Mouse (Mus musculus) olfactory bulb, adult 2 months (tissue): ENCODE measurements around the gene Dgka. TPM values are rescaled to one million over a fixed set of nuclear protein-coding genes. Genes with fewer than 3 reads are reported as not detected.

Experiments used
- H3K27ac ChIP-seq: fragments of 200-500 bp; 2 replicates; pipeline ENCODE4 v1.5.1; 2012; ENCODE audit warnings: low read depth, low read length; ENCODE audit not compliant: insufficient read depth
- H3K4me1 ChIP-seq: fragments of 200-500 bp; 2 replicates; pipeline ENCODE4 v1.6.1; 2012; ENCODE audit warnings: low read length; ENCODE audit not compliant: control insufficient read depth, insufficient read depth
- H3K4me3 ChIP-seq: fragments of 200-500 bp; 2 replicates; pipeline ENCODE4 v1.5.1; 2012; ENCODE audit warnings: mild to moderate bottlenecking, low read depth, low read length, moderate library complexity; ENCODE audit not compliant: insufficient read depth
- CTCF ChIP-seq: fragments of 200-500 bp; IDR thresholded peaks from 2 replicates; pipeline ENCODE4 v1.5.1; 2012; ENCODE audit warnings: low read depth, mild to moderate bottlenecking, low read length, moderate library complexity; ENCODE audit not compliant: insufficient read depth
- POLR2A ChIP-seq: fragments of 200-500 bp; IDR thresholded peaks from 2 replicates; pipeline ENCODE4 v1.6.1; 2012; ENCODE audit warnings: mild to moderate bottlenecking, low read depth, low read length, moderate library complexity; ENCODE audit not compliant: insufficient read depth
- WGBS: fragments of 180-500 bp; shearing (Covaris S2); methylation state at CpG from one replicate; pipeline ENCODE4 v1.1.7; 2018; 5-methylcytosine and 5-hydroxymethylcytosine counted together
- polyA plus RNA-seq: library from polyadenylated mRNA; stranded (reverse); fragments of >200 nt; gene quantifications from 2 replicates; pipeline ENCODE4 v1.2.4, GENCODE M21; 2012; ENCODE audit warnings: low replicate concordance; ENCODE audit not compliant: missing spikeins, insufficient read depth, insufficient read length

Dgka gene
- polyA plus RNA-seq, 1 experiment, result not detected

DNA sequence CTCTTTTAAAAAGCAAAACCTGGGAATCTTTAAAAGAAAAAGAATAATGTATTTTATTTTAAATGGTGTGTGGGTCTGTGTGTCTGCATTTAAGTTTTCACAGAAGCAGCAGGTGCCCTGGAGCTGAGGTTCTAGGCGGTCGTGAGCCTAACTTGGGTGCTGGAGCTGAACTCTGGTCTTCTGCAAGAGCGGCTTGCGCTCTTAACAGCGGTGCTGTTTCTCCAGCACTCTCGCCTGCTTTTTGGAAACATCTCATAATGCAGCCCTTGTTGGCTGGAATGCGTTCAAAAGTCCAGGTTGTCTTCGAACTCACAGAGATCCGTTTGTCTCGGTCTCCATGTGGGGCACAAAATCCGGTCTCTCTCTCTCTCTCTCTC, 39.4 kb downstream of the Dgka start:
- TF ChIP-seq POLR2A, result no peak
- no peak for TF ChIP-seq CTCF
- Histone ChIP-seq H3K27ac (no peak overlapping the region), H3K4me1 (peaks cover 9% of the 10 kb centered on the region), H3K4me3 (peak overlapping the region; percentile 64)
- 7% methylated on average over 11 of the region's 11 CpGs for WGBS

DNA sequence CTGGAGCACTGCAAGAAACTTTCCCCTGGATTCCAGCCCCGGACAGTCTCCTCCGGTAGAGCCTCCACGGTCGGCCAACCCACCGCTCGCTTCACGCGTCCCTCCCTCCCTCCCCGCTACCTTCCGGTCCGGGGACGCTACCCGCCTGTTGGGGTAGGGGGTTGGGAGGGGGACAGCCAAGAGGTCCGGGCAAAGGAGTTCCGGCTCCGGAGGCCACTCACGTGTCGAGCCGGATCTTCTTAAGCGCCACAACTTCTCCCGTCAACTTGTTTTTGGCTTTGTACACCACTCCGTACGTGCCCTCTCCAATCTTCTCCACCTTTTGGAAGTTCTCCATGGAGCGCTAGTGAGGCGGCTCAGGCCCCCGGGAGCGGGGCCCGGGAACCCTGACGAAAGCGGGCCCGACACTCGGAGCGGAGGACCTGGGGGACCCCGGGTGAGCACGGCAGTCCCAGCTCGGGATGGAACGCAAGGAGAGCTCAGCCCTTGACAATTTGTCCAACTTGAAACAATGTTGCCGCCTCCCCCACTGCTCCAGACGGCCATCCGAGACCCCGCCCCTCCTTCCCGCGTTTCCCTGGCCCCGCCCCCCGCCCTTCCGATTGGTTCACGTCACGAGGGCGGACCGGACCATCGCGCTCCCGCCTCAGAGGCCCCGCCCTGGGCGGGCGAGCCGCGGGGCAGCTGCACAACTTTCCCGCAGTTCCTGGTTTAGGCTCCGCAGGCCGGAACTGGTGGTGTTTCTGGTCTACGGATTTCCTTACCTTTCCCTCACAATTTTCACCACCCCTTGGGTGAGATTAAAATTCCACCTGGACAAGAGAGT, 40.0 kb downstream of the Dgka start, which contains the start of gene Cdk2:
Cdk2 (minus strand) TSS at position 541 of the 826 bp plus-strand sequence.
- TF ChIP-seq CTCF (no peak), POLR2A (no peak)
- under 1% methylated on average over 62 of the region's 62 CpGs for WGBS
- Histone ChIP-seq H3K4me1 (peaks cover 9% of the 10 kb centered on the region), H3K4me3 (peak within 1 kb of the TSS; percentile 64), H3K27ac (no peak within 1 kb of the TSS)

DNA sequence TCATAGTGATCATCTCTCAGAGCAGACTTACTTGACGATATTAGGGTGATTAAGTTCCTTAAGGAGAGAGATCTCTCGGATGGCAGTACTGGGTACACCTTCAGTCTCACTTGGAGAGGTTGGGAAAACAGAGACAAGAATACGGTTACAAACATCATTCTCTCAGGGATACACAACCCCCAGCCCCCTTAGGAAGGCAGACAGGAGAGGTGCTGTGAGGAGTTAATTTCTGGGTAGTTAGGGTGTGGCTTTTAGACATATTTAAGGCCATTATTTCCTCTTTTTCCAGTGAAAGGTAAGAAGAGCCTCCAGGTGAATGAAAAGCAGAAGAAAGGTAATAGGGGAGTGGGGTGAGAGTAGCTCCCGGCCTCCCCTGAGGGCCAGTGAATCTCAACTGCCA, 40.8 kb downstream of the Dgka start, which contains the start of gene Pmel:
Pmel (plus strand) TSS at position 301 of the 400 bp plus-strand sequence.
- WGBS, result 38% methylated on average over 4 of the region's 4 CpGs
- TF ChIP-seq CTCF (no peak), POLR2A (no peak)
- peak within 1 kb of the TSS; percentile 64 for H3K4me3 ChIP-seq
- H3K27ac ChIP-seq, result no peak within 1 kb of the TSS
- H3K4me1 ChIP-seq, result peaks cover 9% of the 10 kb centered on the region

DNA sequence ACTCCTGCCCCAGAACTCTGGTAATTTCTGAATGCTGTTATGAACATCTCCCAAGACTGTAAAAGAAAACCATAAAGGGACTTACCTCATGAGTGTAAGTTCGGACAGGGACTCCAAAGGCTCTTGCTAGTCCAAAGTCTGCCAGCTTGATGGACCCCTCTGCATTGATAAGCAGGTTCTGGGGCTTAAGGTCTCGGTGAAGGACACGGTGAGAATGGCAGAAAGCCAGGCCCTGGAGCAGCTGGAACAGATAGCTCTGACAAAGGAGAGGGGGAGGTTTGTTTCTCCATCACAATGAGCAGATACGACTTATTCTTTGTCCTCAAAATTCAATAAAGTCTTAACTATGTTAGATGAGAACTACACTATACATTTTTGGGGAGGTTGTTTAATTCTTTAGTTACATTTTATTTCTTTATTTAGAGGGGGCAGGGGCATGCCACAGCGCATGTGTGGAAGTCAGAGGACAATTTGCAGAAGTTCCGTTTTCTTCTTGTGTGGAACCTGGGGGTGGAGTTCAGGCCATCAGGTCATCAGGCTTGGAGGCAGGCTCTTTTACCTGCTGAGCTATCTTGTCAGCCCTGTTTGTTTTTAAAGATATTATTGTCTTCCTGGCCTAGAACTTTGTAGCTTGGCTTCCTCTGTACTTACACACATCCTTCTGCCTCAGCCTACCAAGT, 42.2 kb downstream of the Dgka start:
- H3K4me1 ChIP-seq, result peaks cover 9% of the 10 kb centered on the region
- 72% methylated on average over 6 of the region's 6 CpGs for WGBS
- TF ChIP-seq CTCF (no peak), POLR2A (no peak)
- H3K4me3 ChIP-seq, result no peak overlapping the region
- H3K27ac ChIP-seq, result no peak overlapping the region

DNA sequence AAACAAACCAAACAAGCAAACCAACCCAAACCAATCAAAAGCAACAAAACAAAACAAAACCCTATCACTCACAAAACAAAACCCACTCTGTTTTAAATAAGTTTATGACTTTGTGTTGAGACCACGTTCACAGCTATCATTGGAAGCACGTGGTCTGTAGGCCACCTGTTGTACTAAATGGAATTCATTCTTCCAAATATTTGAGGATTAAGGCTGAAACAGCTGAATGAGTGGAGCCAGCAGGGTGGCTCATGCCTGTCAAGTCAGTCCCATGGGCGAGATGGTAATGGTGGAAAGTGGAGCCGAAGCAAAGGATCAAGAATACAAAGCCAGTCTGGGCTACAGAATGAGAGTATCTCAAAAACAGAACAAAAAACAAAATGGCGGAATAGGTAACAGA, 43.9 kb downstream of the Dgka start:
- Histone ChIP-seq H3K4me1 (peaks cover 11% of the 10 kb centered on the region), H3K4me3 (no peak overlapping the region), H3K27ac (no peak overlapping the region)
- WGBS, result 87% methylated on average over 5 of the region's 5 CpGs
- TF ChIP-seq POLR2A (no peak), CTCF (no peak)

DNA sequence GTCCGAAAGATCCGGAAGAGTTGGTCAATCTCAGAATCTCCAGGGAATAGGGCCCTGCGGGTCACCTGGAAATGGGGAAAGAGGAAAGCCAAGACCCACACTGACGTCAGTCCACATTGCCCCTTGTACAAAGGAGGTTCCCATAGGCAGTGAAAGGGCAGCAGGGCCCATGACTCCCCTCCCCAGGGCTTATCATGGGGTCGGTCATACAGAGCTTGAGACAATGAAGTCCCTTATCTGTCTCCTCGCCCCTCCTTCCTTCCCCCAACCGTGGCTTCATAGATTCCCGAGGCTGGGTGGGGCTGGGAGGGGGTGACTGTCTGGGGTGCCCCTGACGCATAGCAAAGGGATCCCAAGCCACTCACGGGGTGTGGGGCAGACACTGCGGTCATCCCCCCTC, 45.0 kb downstream of the Dgka start:
- Histone ChIP-seq H3K4me1 (0 out of 2 replicates have a peak, but pooled peaks cover 7% of the 10 kb centered on the region), H3K27ac (no peak overlapping the region), H3K4me3 (no peak overlapping the region)
- WGBS, result 77% methylated on average over 11 of the region's 11 CpGs
- TF ChIP-seq POLR2A (no peak), CTCF (no peak)

DNA sequence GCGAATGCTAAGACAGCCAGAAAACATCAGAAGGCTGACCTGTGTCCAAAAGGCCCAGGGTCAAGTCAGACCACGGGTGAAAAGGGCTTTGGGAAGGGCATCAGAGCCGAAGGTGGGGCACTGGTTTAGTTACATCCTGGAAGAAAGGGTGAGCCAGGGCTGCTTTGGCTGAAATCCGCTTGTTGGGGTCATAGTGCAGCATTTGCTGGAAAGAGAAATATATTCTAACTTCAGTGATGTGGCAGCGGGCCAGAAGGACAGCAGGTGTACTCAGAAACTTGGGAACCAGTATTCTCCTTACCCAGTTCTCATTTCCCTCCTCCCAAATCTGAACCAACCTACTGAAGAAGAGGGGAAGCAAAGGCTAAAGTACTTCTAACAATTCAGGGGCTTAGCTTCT, 45.6 kb downstream of the Dgka start:
- H3K4me3 ChIP-seq, result no peak overlapping the region
- H3K27ac ChIP-seq, result no peak overlapping the region
- 0 out of 2 replicates have a peak, but pooled peaks cover 2% of the 10 kb centered on the region for H3K4me1 ChIP-seq
- no peak for TF ChIP-seq POLR2A
- TF ChIP-seq CTCF, result no peak
- 79% methylated on average over 5 of the region's 5 CpGs for WGBS

DNA sequence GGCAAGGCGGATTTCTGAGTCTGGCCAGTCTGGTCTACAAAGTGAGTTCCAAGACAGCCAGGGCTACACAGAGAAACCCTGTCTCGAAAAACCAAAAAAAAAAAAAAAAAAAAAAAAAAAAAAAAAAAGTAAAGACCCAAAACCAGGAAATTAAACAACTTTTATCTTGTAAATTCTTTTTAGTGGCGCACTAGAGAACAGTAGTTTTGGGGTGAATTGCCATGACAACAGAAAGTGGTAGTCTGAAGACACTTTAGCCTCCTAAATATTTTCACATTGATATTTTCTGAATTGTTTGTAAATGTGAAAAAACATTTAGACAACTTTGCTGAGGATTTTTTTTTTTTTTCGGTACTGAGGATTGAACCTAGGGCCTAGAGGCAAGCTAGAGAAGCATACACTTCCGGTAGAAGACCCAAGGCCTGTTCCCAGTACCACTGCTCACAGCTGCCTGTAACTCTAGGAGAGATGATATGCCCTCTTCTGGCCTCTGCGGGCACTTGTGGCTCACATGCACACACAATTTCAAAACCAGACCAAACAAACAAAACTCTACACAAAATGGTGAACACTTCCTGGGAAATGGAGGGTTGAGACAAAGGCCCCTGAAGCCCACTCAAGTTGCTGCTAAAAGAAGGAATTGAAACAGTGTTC, 47.5 kb downstream of the Dgka start:
- Histone ChIP-seq H3K4me3 (peak overlapping the region; percentile 54), H3K27ac (no peak overlapping the region), H3K4me1 (0 out of 2 replicates have a peak, but pooled peaks cover 2% of the 10 kb centered on the region)
- no peak for TF ChIP-seq POLR2A
- TF ChIP-seq CTCF, result no peak
- 65% methylated on average over 6 of the region's 6 CpGs for WGBS
